Mouse (Mus musculus) CH12.LX (cell line): ENCODE measurements at regions not wholly inside any gene's neighbourhood (a gene's known extent, or its start where the extent isn't known, plus 50 kb on each side); places are given as distances from the start of the nearest gene placed in this dataset.

Experiments used
- DNase-seq: peaks from one replicate; pipeline ENCODE4 v3.0.0-alpha.2; 2013; ENCODE audit errors: extremely low read depth
- H3K27ac ChIP-seq: 2 replicates; pipeline ENCODE4 v1.5.1; 2012; ENCODE audit warnings: low read depth, mild to moderate bottlenecking, control low read depth, moderate library complexity; ENCODE audit not compliant: insufficient read depth
- H3K27me3 ChIP-seq: replicated peaks from 2 replicates; pipeline ENCODE3; 2012; ENCODE audit warnings: inconsistent platforms
- H3K36me3 ChIP-seq, 2 experiments: replicated peaks in 1 of 2; 2 replicates each; pipeline versions ENCODE3 to v1.6.1; 2012; ENCODE audit warnings: inconsistent platforms in 1 of 2, low read length in 1 of 2, mild to moderate bottlenecking in 1 of 2, mixed read lengths in 1 of 2, moderate library complexity in 1 of 2; ENCODE audit not compliant: control insufficient read depth in 1 of 2, insufficient read depth in 1 of 2
- H3K4me1 ChIP-seq, 2 experiments: 2 replicates each; pipeline ENCODE4 v1.6.1; 2012; ENCODE audit warnings: inconsistent platforms in 1 of 2, moderate library complexity in 1 of 2; ENCODE audit not compliant: insufficient read depth in 2 of 2, control insufficient read depth in 1 of 2
- H3K4me2 ChIP-seq: 2 replicates; pipeline ENCODE4 v1.6.1; 2012; ENCODE audit warnings: low read depth, mild to moderate bottlenecking, control low read depth; ENCODE audit not compliant: poor library complexity, insufficient read depth, severe bottlenecking
- H3K4me3 ChIP-seq, 3 experiments: fragments of 150-350 bp in 1 of 3; sonication (generic) in 1 of 3; replicated peaks in 1 of 3; 2 replicates each; pipeline versions ENCODE3 to v1.5.1; 2011 to 2012; ENCODE audit warnings: low read depth in 2 of 3, low read length in 2 of 3, mild to moderate bottlenecking in 2 of 3, moderate library complexity in 2 of 3, control low read depth in 1 of 3, improper control_type of control experiment in 1 of 3, inconsistent platforms in 1 of 3, mixed read lengths in 1 of 3; ENCODE audit not compliant: poor library complexity in 1 of 3
- H3K79me2 ChIP-seq: replicated peaks from 2 replicates; pipeline ENCODE4 v1.6.1; 2012; ENCODE audit warnings: mild to moderate bottlenecking, moderate library complexity; ENCODE audit not compliant: control insufficient read depth, poor library complexity, insufficient read depth, severe bottlenecking; ENCODE audit errors: extremely low read depth
- H3K9ac ChIP-seq: 2 replicates; pipeline ENCODE4 v1.6.1; 2012; ENCODE audit warnings: low read depth, mild to moderate bottlenecking, control low read depth, moderate library complexity; ENCODE audit not compliant: insufficient read depth
- H3K9me3 ChIP-seq: replicated peaks from 2 replicates; pipeline ENCODE3; 2012; ENCODE audit warnings: low read length, inconsistent platforms, mixed read lengths
- CHD2 ChIP-seq: IDR thresholded peaks from 2 replicates; pipeline ENCODE4 v1.6.1; 2011; ENCODE audit warnings: low read length, improper control_type of control experiment
- E2F4 ChIP-seq: IDR thresholded peaks from 2 replicates; pipeline ENCODE4 v1.6.1; 2011; ENCODE audit warnings: low read depth, low read length, improper control_type of control experiment; ENCODE audit not compliant: insufficient replicate concordance
- ELF1 ChIP-seq: IDR thresholded peaks from 2 replicates; pipeline ENCODE4 v1.6.1; 2014; ENCODE audit warnings: low read depth, mild to moderate bottlenecking, inconsistent platforms, low read length, improper control_type of control experiment
- ETS1 ChIP-seq: conservative IDR thresholded peaks from 2 replicates; pipeline ENCODE4 v1.6.1; 2012; ENCODE audit warnings: low read depth, mild to moderate bottlenecking, inconsistent platforms, low read length, improper control_type of control experiment, moderate library complexity
- GABPA ChIP-seq: IDR thresholded peaks from 2 replicates; pipeline ENCODE4 v1.6.1; 2012; ENCODE audit warnings: low read depth, low read length, improper control_type of control experiment, inconsistent platforms; ENCODE audit not compliant: insufficient replicate concordance
- HCFC1 ChIP-seq: IDR thresholded peaks from 2 replicates; pipeline ENCODE4 v1.6.1; 2012; ENCODE audit warnings: low read depth, mild to moderate bottlenecking, inconsistent platforms, low read length, improper control_type of control experiment
- IRF4 ChIP-seq: IDR thresholded peaks from 2 replicates; pipeline ENCODE4 v1.6.1; 2014; ENCODE audit warnings: low read depth, mild to moderate bottlenecking, inconsistent platforms, low read length, improper control_type of control experiment
- JUN ChIP-seq: IDR thresholded peaks from 2 replicates; pipeline ENCODE4 v1.6.1; 2011; ENCODE audit warnings: low read depth, mild to moderate bottlenecking, low read length, improper control_type of control experiment, moderate library complexity; ENCODE audit not compliant: insufficient read depth
- JUND ChIP-seq: conservative IDR thresholded peaks from 2 replicates; pipeline ENCODE4 v1.6.1; 2011; ENCODE audit warnings: low read depth, low read length, improper control_type of control experiment
- KAT2A ChIP-seq: IDR thresholded peaks from 2 replicates; pipeline ENCODE4 v1.6.1; 2012; ENCODE audit warnings: low read length, improper control_type of control experiment, inconsistent platforms; ENCODE audit not compliant: insufficient replicate concordance
- MAFK ChIP-seq: IDR thresholded peaks from 2 replicates; pipeline ENCODE4 v1.6.1; 2011; ENCODE audit warnings: low read length, improper control_type of control experiment; ENCODE audit not compliant: insufficient replicate concordance
- MAX ChIP-seq: IDR thresholded peaks from 2 replicates; pipeline ENCODE4 v1.6.1; 2011; ENCODE audit warnings: low read length, improper control_type of control experiment
- MAZ ChIP-seq: IDR thresholded peaks from 2 replicates; pipeline ENCODE4 v1.6.1; 2012; ENCODE audit warnings: low read depth, mild to moderate bottlenecking, inconsistent platforms, low read length, improper control_type of control experiment, moderate library complexity
- MXI1 ChIP-seq: IDR thresholded peaks from 2 replicates; pipeline ENCODE4 v1.6.1; 2011; ENCODE audit warnings: mild to moderate bottlenecking, low read depth, low read length, improper control_type of control experiment
- MYC ChIP-seq: IDR thresholded peaks from 2 replicates; pipeline ENCODE4 v1.6.1; 2011; ENCODE audit warnings: low read depth, mild to moderate bottlenecking, improper control_type of control experiment, low read length
- NELFE ChIP-seq: IDR thresholded peaks from 2 replicates; pipeline ENCODE4 v1.6.1; 2011; ENCODE audit warnings: low read depth, low read length, improper control_type of control experiment
- NRF1 ChIP-seq: IDR thresholded peaks from 2 replicates; pipeline ENCODE4 v1.6.1; 2014; ENCODE audit warnings: low read depth, mild to moderate bottlenecking, inconsistent platforms, low read length, improper control_type of control experiment, moderate library complexity
- PAX5 ChIP-seq: IDR thresholded peaks from 2 replicates; pipeline ENCODE4 v1.6.1; 2012; ENCODE audit warnings: low read length, inconsistent platforms, mixed read lengths
- POLR2A ChIP-seq: IDR thresholded peaks from 2 replicates; pipeline ENCODE4 v1.6.1; 2011; ENCODE audit warnings: low read depth, mild to moderate bottlenecking, improper control_type of control experiment, low read length
- POLR2AphosphoS2 ChIP-seq: IDR thresholded peaks from 2 replicates; pipeline ENCODE4 v1.6.1; 2011; ENCODE audit warnings: low read depth, low read length, improper control_type of control experiment
- SIN3A ChIP-seq: IDR thresholded peaks from 2 replicates; pipeline ENCODE4 v1.6.1; 2012; ENCODE audit warnings: low read length, improper control_type of control experiment, inconsistent platforms
- TCF12 ChIP-seq: IDR thresholded peaks from 2 replicates; pipeline ENCODE4 v1.6.1; 2014; ENCODE audit warnings: low read depth, mild to moderate bottlenecking, inconsistent platforms, low read length, improper control_type of control experiment
- UBTF ChIP-seq: IDR thresholded peaks from 2 replicates; pipeline ENCODE4 v1.6.1; 2012; ENCODE audit warnings: low read depth, mild to moderate bottlenecking, inconsistent platforms, low read length, improper control_type of control experiment, moderate library complexity
- USF1 ChIP-seq: IDR thresholded peaks from 2 replicates; pipeline ENCODE4 v1.6.1; 2014; ENCODE audit warnings: low read depth, mild to moderate bottlenecking, inconsistent platforms, low read length, improper control_type of control experiment
- USF2 ChIP-seq: conservative IDR thresholded peaks from 2 replicates; pipeline ENCODE4 v1.6.1; 2011; ENCODE audit warnings: low read depth, low read length, improper control_type of control experiment
- ZC3H11A ChIP-seq: IDR thresholded peaks from 2 replicates; pipeline ENCODE4 v1.6.1; 2012; ENCODE audit warnings: low read depth, mild to moderate bottlenecking, inconsistent platforms, low read length, improper control_type of control experiment
- ZMIZ1 ChIP-seq: IDR thresholded peaks from 2 replicates; pipeline ENCODE4 v1.6.1; 2012; ENCODE audit warnings: low read depth, mild to moderate bottlenecking, inconsistent platforms, low read length, improper control_type of control experiment
- ZNF384 ChIP-seq: IDR thresholded peaks from 2 replicates; pipeline ENCODE4 v1.6.1; 2012; ENCODE audit warnings: low read depth, low read length, improper control_type of control experiment, inconsistent platforms
- dilution Hi-C: fragments of 300-500 bp; cut with MboI; formaldehyde crosslinking; loops from 2 replicates; pipeline ENCODE4 v1.14.3; 2020; ENCODE audit warnings: low sequenced_read_pairs; ENCODE audit not compliant: extremely low pct_unique_long_range_greater_than_20kb, extremely low pct_ligation_motif_present
- in situ Hi-C: fragments of 300-500 bp; cut with MboI; formaldehyde crosslinking; loops from 3 replicates; pipeline ENCODE4 v1.14.3; 2019; ENCODE audit warnings: low sequenced_read_pairs, low pct_ligation_motif_present, low pct_unique_long_range_greater_than_20kb, mixed read lengths

GRCm38 (mm10) chr11:92743191-92743590 lies 354.6 kb upstream of the Car10 start:
- Histone ChIP-seq H3K36me3 (no peaks in the 10 kb centered on the region), H3K27ac (no peak overlapping the region), H3K4me3 (no peak overlapping the region), H3K27me3 (no peaks in the 10 kb centered on the region), H3K4me2 (no peak overlapping the region), H3K4me1 (no peaks in the 10 kb centered on the region), H3K9me3 (peaks cover 34% of the 10 kb centered on the region), H3K9ac (no peak overlapping the region), H3K79me2 (no peaks in the 10 kb centered on the region)
- in situ Hi-C loops (no loop called here), dilution Hi-C loops (no loop called here)
- TF ChIP-seq CHD2 (no peak), HCFC1 (no peak), ETS1 (no peak), JUND (no peak), MAFK (no peak), UBTF (no peak), USF2 (no peak), ZNF384 (no peak), MYC (no peak), KAT2A (no peak), POLR2AphosphoS2 (no peak), POLR2A (no peak), NELFE (no peak), MXI1 (no peak), PAX5 (no peak), ZC3H11A (no peak), JUN (no peak), E2F4 (no peak)
- DNase-seq: no peak

- H3K9me3 ChIP-seq: peaks cover 43% of the 10 kb centered on the region
- no peak for DNase-seq
- H3K36me3 ChIP-seq: no peaks in the 10 kb centered on the region
- H3K4me2 ChIP-seq: no peak overlapping the region
- dilution Hi-C loops: no loop called here
- H3K4me1 ChIP-seq: no peaks in the 10 kb centered on the region
- H3K79me2 ChIP-seq: no peaks in the 10 kb centered on the region
- TF ChIP-seq ZNF384 (no peak), TCF12 (no peak), HCFC1 (no peak), ELF1 (no peak), MXI1 (no peak), SIN3A (no peak), IRF4 (no peak), POLR2AphosphoS2 (no peak), GABPA (no peak), MAZ (no peak), ZMIZ1 (no peak), E2F4 (no peak), USF1 (no peak), JUN (no peak), MAX (no peak), POLR2A (no peak), ETS1 (no peak), NELFE (no peak), NRF1 (no peak)
- in situ Hi-C loops: no loop called here
- no peak overlapping the region for H3K4me3 ChIP-seq
- no peak overlapping the region for H3K27ac ChIP-seq
- no peak overlapping the region for H3K9ac ChIP-seq
- H3K27me3 ChIP-seq: no peaks in the 10 kb centered on the region
Measured at GRCm38 (mm10) chr11:92758383-92758964, 339.4 kb upstream of the Car10 start.
